Mouse (Mus musculus) lung, adult 2 months (tissue): ENCODE measurements around the gene Olfr199.

Experiments used
- CTCF ChIP-seq: fragments of 200-500 bp; IDR thresholded peaks from 2 replicates; pipeline ENCODE4 v1.5.1; 2011; ENCODE audit warnings: mild to moderate bottlenecking, low read length, control low read depth; ENCODE audit not compliant: insufficient read depth
- POLR2A ChIP-seq: fragments of 200-500 bp; IDR thresholded peaks from 2 replicates; pipeline ENCODE4 v1.6.1; 2011; ENCODE audit warnings: low read depth, mild to moderate bottlenecking, control low read depth, low read length, borderline replicate concordance; ENCODE audit errors: extremely low read depth

DNA sequence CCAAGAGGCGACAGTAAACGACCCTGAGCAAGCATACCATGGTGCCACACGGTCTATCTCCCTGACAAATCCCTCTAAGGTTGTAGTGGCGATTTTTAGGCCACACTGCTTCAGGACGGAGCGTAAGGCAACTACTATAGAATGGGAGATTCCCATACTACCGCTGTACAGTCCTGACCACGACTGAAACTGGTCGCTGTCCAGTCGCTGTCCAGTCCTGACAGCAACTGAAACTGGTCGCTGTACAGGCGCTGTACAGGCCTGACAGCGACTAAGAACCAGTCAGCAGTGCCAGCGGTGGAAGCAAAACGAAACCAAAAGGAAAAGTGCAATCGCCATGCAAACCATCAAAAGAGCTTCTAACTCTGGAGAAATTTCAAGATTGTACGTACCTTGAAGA, 30.1 kb upstream of the Olfr199 start:
- TF ChIP-seq CTCF (no peak), POLR2A (no peak)
